29 mouse cellular contexts compared by ENCODE assay signal in the genomic region with DNA sequence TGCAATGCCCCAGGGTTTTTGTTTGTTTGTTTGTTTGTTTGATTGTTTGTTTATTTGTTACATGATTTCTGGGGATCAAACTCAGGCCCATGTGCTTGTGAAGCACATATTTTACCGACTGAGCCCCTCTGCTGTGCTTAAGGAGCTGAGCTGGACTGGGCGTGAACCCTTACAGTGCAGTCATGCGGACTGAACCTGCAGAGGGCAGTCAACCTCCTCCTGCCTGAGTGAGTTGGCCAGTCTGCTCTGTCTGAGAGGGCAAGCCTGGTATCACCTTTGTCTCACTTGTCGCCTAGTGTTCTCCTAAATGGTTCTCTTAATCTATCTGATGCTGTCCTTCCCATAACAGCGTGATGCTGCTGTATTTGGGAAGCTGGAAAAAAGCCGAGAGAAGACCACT. TPM values are rescaled to one million over a fixed set of nuclear protein-coding genes. Genes with fewer than 3 reads are reported as not detected.
DNase-seq lines count a peak whose midpoint lies in the region; ATAC-seq and TF ChIP-seq lines count a peak whose summit lies in the region.
"Had no signal": no experiment of that assay in that cellular context is flagged by ENCODE, and none has a peak within 500 bp of the region (broad histone marks: within the 10 kb centered on the region; RNA-seq: fewer than 3 reads in every experiment).

No protein-coding gene starts in this region.

- no peak for ATAC-seq in liver, embryonic 14.5 days (ENCODE audit: insufficient read depth)
- ATAC-seq in Patski: peak; percentile 57
- ATAC-seq in stomach, postnatal 0 days (ENCODE audit: low FRiP score, low TSS enrichment): peak; percentile 46; the same call in 1 of the 2 replicates
- ATAC-seq: forebrain, embryonic 16.5 days had no signal

- POLR2A ChIA-PET in Patski (lab: Charles Lee): interaction anchor here (1.0 kb wide), 1 partner anchor 61 kb away, joined by 3 read pairs; no protein-coding TSS in a partner anchor

- no peaks in the 10 kb centered on the region for H3K4me1 ChIP-seq in kidney, adult 2 months (ENCODE audit: control insufficient read depth, insufficient read depth, low read length)
- H3K4me1 ChIP-seq in liver, embryonic 14.5 days (replicated peaks; ENCODE audit: control insufficient read depth in 2 of 2, insufficient read depth in 2 of 2, low read length in 1 of 2): no peaks in the 10 kb centered on the region
- H3K4me1 ChIP-seq in stomach, postnatal 0 days (replicated peaks; ENCODE audit: control insufficient read depth, insufficient read depth): no peaks in the 10 kb centered on the region
- H3K4me1 ChIP-seq: hindbrain, embryonic 12.5 days; limb, embryonic 10.5 days; limb, embryonic 15.5 days had no signal

- TF ChIP-seq CTCF in kidney, adult 2 months (conservative IDR thresholded peaks at IDR 0.05; ENCODE audit: insufficient read depth, insufficient read length, low read depth, low read length): no peak; the same call in 1 of the 2 replicates
- TF ChIP-seq CTCF in liver, embryonic 14.5 days (IDR thresholded peaks at IDR 0.05; ENCODE audit: low read depth): peak; percentile 16; the same call in 1 of the 2 replicates
- no peak for TF ChIP-seq CTCF in Patski (IDR thresholded peaks at IDR 0.05)
- peak; percentile 58 for TF ChIP-seq CTCF in stomach, postnatal 0 days (IDR thresholded peaks at IDR 0.05; ENCODE audit: low read depth)

- CTCF ChIA-PET in Patski (lab: Charles Lee): interaction anchor here (1.1 to 2.6 kb wide), 3 partner anchors 11 to 31 kb away, joined by 4 to 8 read pairs (median 4); no protein-coding TSS in a partner anchor

- H3K27me3 ChIP-seq in kidney, adult 2 months (replicated peaks; ENCODE audit: control insufficient read depth, insufficient read depth, low read length): no peaks in the 10 kb centered on the region
- H3K27me3 ChIP-seq in liver, embryonic 14.5 days (ENCODE audit: control insufficient read depth, insufficient read depth, low read length): no peaks in the 10 kb centered on the region
- no peaks in the 10 kb centered on the region for H3K27me3 ChIP-seq in Patski
- H3K27me3 ChIP-seq in stomach, postnatal 0 days (ENCODE audit: control insufficient read depth, insufficient read depth, low read length): no peaks in the 10 kb centered on the region
- H3K27me3 ChIP-seq: embryonic facial prominence, embryonic 12.5 days; limb, embryonic 15.5 days; liver, embryonic 15.5 days; neural tube, embryonic 13.5 days had no signal

- no peak overlapping the region for H3K27ac ChIP-seq in kidney, adult 2 months (ENCODE audit: insufficient read depth, low read depth, low read length)
- no peak overlapping the region for H3K27ac ChIP-seq in liver, embryonic 14.5 days
- no peak overlapping the region for H3K27ac ChIP-seq in stomach, postnatal 0 days (replicated peaks)
- H3K27ac ChIP-seq: embryonic facial prominence, embryonic 12.5 days; gastrocnemius, adult 2 months; hindbrain, embryonic 12.5 days; limb, embryonic 10.5 days; limb, embryonic 15.5 days; liver, embryonic 15.5 days; neural tube, embryonic 13.5 days had no signal

- WGBS in kidney, adult 2 months: 39% methylated on average over 6 of the region's 6 CpGs
- WGBS in liver, embryonic 14.5 days (ENCODE audit: insufficient replicate concordance): 56% methylated on average over 6 of the region's 6 CpGs
- WGBS in stomach, postnatal 0 days: 63% methylated on average over 6 of the region's 6 CpGs

- TF ChIP-seq POLR2A in kidney, adult 2 months (IDR thresholded peaks at IDR 0.05; ENCODE audit: low read depth, low read length): no peak

- no peak overlapping the region for H3K4me3 ChIP-seq in kidney, adult 2 months (ENCODE audit: insufficient read depth, low read depth, low read length)
- H3K4me3 ChIP-seq in liver, embryonic 14.5 days (ENCODE audit: insufficient read depth in 1 of 2, low read depth in 2 of 2, low read length in 2 of 2): no peak overlapping the region
- H3K4me3 ChIP-seq in stomach, postnatal 0 days (ENCODE audit: low read depth, low read length): no peak overlapping the region
- H3K4me3 ChIP-seq: embryonic facial prominence, embryonic 12.5 days; erythroblast, embryonic 14.5 days; gastrocnemius, adult 2 months; hindbrain, embryonic 12.5 days; limb, embryonic 10.5 days; limb, embryonic 15.5 days; liver, embryonic 15.5 days; neural tube, embryonic 13.5 days had no signal

- H3K9me3 ChIP-seq in liver, embryonic 14.5 days (ENCODE audit: control insufficient read depth, low read length): no peaks in the 10 kb centered on the region
- no peaks in the 10 kb centered on the region for H3K9me3 ChIP-seq in stomach, postnatal 0 days (ENCODE audit: control insufficient read depth, low read length)
- H3K9me3 ChIP-seq: embryonic facial prominence, embryonic 12.5 days; hindbrain, embryonic 12.5 days; limb, embryonic 10.5 days; limb, embryonic 15.5 days; liver, embryonic 15.5 days; neural tube, embryonic 13.5 days had no signal

- no peaks in the 10 kb centered on the region for H3K36me3 ChIP-seq in kidney, adult 2 months (ENCODE audit: control insufficient read depth, insufficient read depth, low read length)
- no peaks in the 10 kb centered on the region for H3K36me3 ChIP-seq in liver, embryonic 14.5 days (replicated peaks; ENCODE audit: control insufficient read depth, insufficient read depth, low read depth)
- H3K36me3 ChIP-seq in stomach, postnatal 0 days (ENCODE audit: control insufficient read depth, insufficient read depth, low read length): no peaks in the 10 kb centered on the region
- H3K36me3 ChIP-seq: embryonic facial prominence, embryonic 12.5 days; G1E; hindbrain, embryonic 12.5 days; limb, embryonic 10.5 days; limb, embryonic 15.5 days; liver, embryonic 15.5 days; neural tube, embryonic 13.5 days had no signal

- in situ Hi-C loops in Patski (cut with MboI; ENCODE audit: low pct_unique_long_range_greater_than_20kb): no loop called here

- no peak for TF ChIP-seq EP300 in liver, embryonic 14.5 days (IDR thresholded peaks at IDR 0.05; ENCODE audit: low read depth)
- no peak for TF ChIP-seq EP300 in stomach, postnatal 0 days (optimal IDR thresholded peaks at IDR 0.05)

- peak; percentile 6 for DNase-seq in kidney, adult 2 months
- no peak for DNase-seq in kidney, adult 8-10 months
- no peak for DNase-seq in liver, embryonic 14.5 days (ENCODE audit: low read depth in 3 of 3, low spot score in 3 of 3)
- DNase-seq in liver (no peak), Patski (ENCODE audit: low read depth, low spot score) (no peak)
- peak; percentile 40 for DNase-seq in stomach, postnatal 0 days (ENCODE audit: low spot score)
- DNase-seq in ovary, postnatal 10 days (ENCODE audit: low spot score): no peak
- DNase-seq: adrenal gland, postnatal 10 days; cerebellum, adult 8-10 months; cerebellum, postnatal 25 days; gastrocnemius, adult 2 months; gastrocnemius, postnatal 36 days; heart, adult 18-20 months; heart, postnatal 36 days; lung, embryonic 14.5 days; retina, postnatal 1 day; right cerebral cortex, postnatal 14 days; thymus, postnatal 14 days had no signal

- no peak overlapping the region for H3K9ac ChIP-seq in liver, embryonic 14.5 days (replicated peaks)
- no peak overlapping the region for H3K9ac ChIP-seq in stomach, postnatal 0 days (ENCODE audit: low read length)
- H3K9ac ChIP-seq: embryonic facial prominence, embryonic 12.5 days; hindbrain, embryonic 12.5 days; limb, embryonic 15.5 days; liver, embryonic 15.5 days; lung, embryonic 14.5 days; neural tube, embryonic 13.5 days had no signal

- H3K4me2 ChIP-seq in liver, embryonic 14.5 days (ENCODE audit: low read depth): no peak overlapping the region
- H3K4me2 ChIP-seq in stomach, postnatal 0 days (replicated peaks; ENCODE audit: low read depth): no peak overlapping the region
- H3K4me2 ChIP-seq: embryonic facial prominence, embryonic 12.5 days; heart, embryonic 11.5 days; hindbrain, embryonic 12.5 days; limb, embryonic 15.5 days; liver, embryonic 15.5 days; lung, embryonic 14.5 days; midbrain, embryonic 11.5 days; neural tube, embryonic 13.5 days had no signal

RNA-seq across cellular contexts. Expression of gene Bcas1, which starts 4.5 kb away (rescaled TPM):
- 0.29 and 0.45 TPM in 2 replicates for polyA plus RNA-seq in kidney, adult 2 months (2012; rRNA removed)
- polyA plus RNA-seq in liver, embryonic 14.5 days (2012; rRNA removed): 3.0 and 3.9 TPM in 2 replicates
- polyA plus RNA-seq in liver, embryonic 14.5 days (2014; fragmentation: Nextera tagmentation; extraction: Ambion mirVana): 5.7 and 6.0 TPM in 2 replicates
- polyA plus RNA-seq in Patski (2021): not detected
- polyA plus RNA-seq in stomach, postnatal 0 days (2015; fragmentation: Nextera tagmentation; extraction: Ambion mirVana): 33.0 and 34.7 TPM in 2 replicates
- polyA plus RNA-seq: G1E had no signal

Comparison
In these comparisons a context has a peak if more than half of its experiments do, and no peak if none do; other contexts are left out.
1. DNase-seq: peak in kidney, adult 2 months (single experiment) and stomach, postnatal 0 days (single experiment); none in kidney, adult 8-10 months (0 of 2), liver, embryonic 14.5 days (0 of 3), liver (single experiment), Patski (single experiment) and ovary, postnatal 10 days (single experiment).
2. CTCF ChIP-seq: peak in liver, embryonic 14.5 days (single experiment) and stomach, postnatal 0 days (single experiment); none in kidney, adult 2 months (single experiment) and Patski (single experiment).